Mouse (Mus musculus) lung, adult 2 months (tissue): ENCODE data around the gene Calm3. TPM values are rescaled to one million over a fixed set of nuclear protein-coding genes. Genes with fewer than 3 reads are reported as not detected.
A peak's percentile ranks its signal among the peaks of the same experiment; 100 is the strongest.

Experiments used
- DNase-seq: peaks from one replicate; pipeline ENCODE4 v3.0.0; 2022
- H3K4me1 ChIP-seq: fragments of 200-500 bp; 2 replicates; pipeline ENCODE4 v1.6.1; 2011; ENCODE audit warnings: low read length; ENCODE audit not compliant: control insufficient read depth, insufficient read depth
- H3K4me3 ChIP-seq: fragments of 200-500 bp; replicated peaks from 2 replicates; pipeline ENCODE3; 2011; ENCODE audit warnings: low read depth, mild to moderate bottlenecking, control low read depth, low read length; ENCODE audit errors: extremely low read depth
- CTCF ChIP-seq: fragments of 200-500 bp; IDR thresholded peaks from 2 replicates; pipeline ENCODE4 v1.5.1; 2011; ENCODE audit warnings: mild to moderate bottlenecking, low read length, control low read depth; ENCODE audit not compliant: insufficient read depth
- POLR2A ChIP-seq: fragments of 200-500 bp; IDR thresholded peaks from 2 replicates; pipeline ENCODE4 v1.6.1; 2011; ENCODE audit warnings: low read depth, mild to moderate bottlenecking, control low read depth, low read length, borderline replicate concordance; ENCODE audit errors: extremely low read depth
- WGBS: fragments of 180-500 bp; shearing (Covaris S2); methylation state at CpG from one replicate; pipeline ENCODE4 v1.1.7; 2018; 5-methylcytosine and 5-hydroxymethylcytosine counted together
- polyA plus RNA-seq: library from polyadenylated mRNA; depleted of rRNA; stranded (reverse); fragments of >200 nt; gene quantifications from 2 replicates; pipeline ENCODE4 v1.2.3, GENCODE M21; 2012

The Calm3 gene
- polyA plus RNA-seq, 1 experiment, result 279 TPM

GRCm38 (mm10) chr7:16923283-16924036 lies 454 bp downstream of the Calm3 start:
- DNase-seq, result no peak
- peak; percentile 53; the same call in 1 of the 2 replicates for TF ChIP-seq POLR2A
- TF ChIP-seq CTCF, result no peak
- WGBS, result under 1% methylated on average over 56 of the region's 57 CpGs
- H3K4me3 ChIP-seq, result peak overlapping the region; percentile 79
- H3K4me1 ChIP-seq, result peaks cover 17% of the 10 kb centered on the region

GRCm38 (mm10) chr7:16922360-16922973 lies 1.4 kb downstream of the Calm3 start:
- TF ChIP-seq CTCF (no peak), POLR2A (no peak)
- peak overlapping the region; percentile 79 for H3K4me3 ChIP-seq
- no peak for DNase-seq
- 39% methylated on average over 10 of the region's 10 CpGs for WGBS
- peaks cover 17% of the 10 kb centered on the region for H3K4me1 ChIP-seq

GRCm38 (mm10) chr7:16921881-16922335 lies 2.0 kb downstream of the Calm3 start:
- TF ChIP-seq POLR2A (no peak), CTCF (no peak)
- DNase-seq, result no peak
- no peak overlapping the region for H3K4me3 ChIP-seq
- WGBS, result 46% methylated on average over 6 of the region's 6 CpGs
- peaks cover 17% of the 10 kb centered on the region for H3K4me1 ChIP-seq

DNA sequence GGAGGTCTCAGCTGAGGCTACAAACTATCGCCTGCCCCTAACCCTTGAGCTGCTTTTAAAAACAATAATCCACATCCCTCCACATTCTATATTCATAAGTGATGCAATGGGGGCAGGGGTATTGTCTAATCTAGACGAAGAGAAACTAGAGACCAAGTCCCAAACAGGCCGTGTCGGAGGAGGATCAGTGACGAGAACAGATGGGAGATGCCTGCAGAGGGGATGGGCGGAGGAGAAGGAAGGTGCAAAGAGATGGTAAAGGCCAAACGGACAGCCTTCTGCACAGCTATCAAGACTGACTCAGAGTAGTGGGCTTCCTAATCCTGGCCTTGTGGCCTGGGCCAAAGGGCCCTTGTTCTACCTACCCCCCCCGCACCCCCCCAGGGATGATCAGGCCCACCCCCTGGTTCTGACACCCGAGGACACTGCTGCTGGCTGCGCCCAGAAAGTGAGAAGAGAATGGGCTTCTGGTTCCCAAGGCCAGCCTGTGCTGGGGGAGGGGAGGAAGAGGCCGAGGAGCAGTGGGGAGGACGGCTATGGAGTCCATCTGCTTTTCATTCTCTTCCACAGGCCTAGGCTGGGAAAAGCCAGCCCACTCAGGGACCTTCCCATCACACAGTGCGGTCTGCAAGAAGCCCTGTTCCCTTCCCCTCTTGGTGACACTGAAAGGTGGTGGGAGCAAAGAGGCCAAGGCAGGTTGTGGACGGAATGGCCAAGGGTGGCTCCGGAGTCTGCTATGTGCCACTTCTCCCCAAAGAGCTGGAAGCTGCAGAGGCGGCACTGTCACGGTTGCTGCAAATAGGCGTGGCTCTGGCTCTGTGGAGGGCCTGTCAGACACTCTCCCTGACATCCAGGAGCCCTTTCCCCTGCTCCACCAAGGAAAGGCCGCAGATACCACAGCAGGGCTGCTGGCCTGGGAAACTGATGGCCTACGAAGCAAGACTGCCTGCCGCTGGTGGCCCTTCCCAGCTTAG lies 2.8 kb downstream of the Calm3 start:
- no peak for TF ChIP-seq CTCF
- TF ChIP-seq POLR2A, result no peak
- 53% methylated on average over 21 of the region's 21 CpGs for WGBS
- H3K4me3 ChIP-seq, result peak overlapping the region; percentile 18
- H3K4me1 ChIP-seq, result peaks cover 17% of the 10 kb centered on the region
- DNase-seq, result no peak

GRCm38 (mm10) chr7:16920150-16920579 lies 3.7 kb downstream of the Calm3 start:
- H3K4me1 ChIP-seq, result peaks cover 17% of the 10 kb centered on the region
- DNase-seq, result no peak
- no peak overlapping the region for H3K4me3 ChIP-seq
- TF ChIP-seq POLR2A (no peak), CTCF (no peak)
- WGBS, result 83% methylated on average over 7 of the region's 7 CpGs

GRCm38 (mm10) chr7:16919395-16920149 lies 4.3 kb downstream of the Calm3 start:
- 73% methylated on average over 13 of the region's 13 CpGs for WGBS
- TF ChIP-seq CTCF (no peak), POLR2A (no peak)
- Histone ChIP-seq H3K4me3 (no peak overlapping the region), H3K4me1 (peaks cover 17% of the 10 kb centered on the region)
- DNase-seq, result no peak

- Histone ChIP-seq H3K4me3 (no peak overlapping the region), H3K4me1 (peaks cover 17% of the 10 kb centered on the region)
- WGBS, result 83% methylated on average over 3 of the region's 3 CpGs
- no peak for DNase-seq
- TF ChIP-seq CTCF, result no peak
- TF ChIP-seq POLR2A, result no peak
These were observed 5.2 kb downstream of the Calm3 start for GRCm38 (mm10) chr7:16918670-16919069.

DNA sequence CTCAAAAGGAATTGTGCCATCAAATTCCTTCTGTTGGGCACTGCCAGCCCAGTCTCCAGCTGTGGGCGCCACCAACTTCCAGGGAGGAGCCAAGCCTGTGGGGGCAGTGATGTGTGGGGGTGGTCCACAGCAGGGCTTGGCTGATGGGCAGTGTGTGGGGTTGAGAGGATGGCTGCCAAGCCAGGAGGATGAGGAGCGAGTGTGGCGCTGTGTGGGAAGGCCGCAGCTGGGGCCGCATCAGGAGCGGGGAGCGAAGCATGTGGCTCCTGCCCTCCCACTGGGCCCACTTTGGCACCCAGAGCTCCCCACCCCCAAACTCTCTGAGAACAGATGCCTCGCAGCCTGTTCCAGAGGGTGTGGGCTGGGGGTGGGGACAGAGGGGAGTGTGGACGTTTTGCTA lies 5.9 kb downstream of the Calm3 start:
- H3K4me3 ChIP-seq, result no peak overlapping the region
- no peak for DNase-seq
- H3K4me1 ChIP-seq, result peaks cover 17% of the 10 kb centered on the region
- TF ChIP-seq CTCF, result no peak
- TF ChIP-seq POLR2A, result no peak
- WGBS, result 73% methylated on average over 9 of the region's 9 CpGs
